Mouse (Mus musculus) spleen, adult 2 months (tissue): Measurements from ENCODE around the gene Zc3h14.

Source experiments
- CTCF ChIP-seq: fragments of 200-500 bp; IDR thresholded peaks from 2 replicates; pipeline ENCODE4 v1.5.1; 2011; ENCODE audit warnings: mild to moderate bottlenecking, inconsistent platforms; ENCODE audit not compliant: insufficient read depth, insufficient read length, insufficient replicate concordance; ENCODE audit errors: extremely low read depth
- POLR2A ChIP-seq: fragments of 200-500 bp; IDR thresholded peaks from 2 replicates; pipeline ENCODE4 v1.6.1; 2011; ENCODE audit warnings: low read depth, low read length, inconsistent platforms

DNA sequence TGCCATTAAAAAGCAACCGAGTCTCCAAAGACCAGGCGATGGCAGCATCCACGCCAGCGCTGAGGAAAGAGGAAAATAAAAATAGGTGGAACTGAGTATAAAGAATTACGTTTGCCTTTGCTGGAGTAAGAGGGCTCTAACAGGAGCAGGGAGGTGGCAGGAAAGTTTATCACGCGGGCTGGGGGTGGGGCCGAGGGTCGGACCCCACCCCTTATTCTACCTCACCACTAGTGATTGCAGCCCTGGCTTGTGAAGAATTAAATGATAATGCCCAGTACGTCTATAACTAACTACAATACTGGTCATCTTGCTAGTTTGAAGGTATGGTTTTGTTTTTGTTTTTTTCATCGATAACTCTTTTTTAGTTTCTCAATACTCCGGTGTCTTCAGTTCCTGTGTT is 13.0 kb upstream of the Zc3h14 start:
- TF ChIP-seq POLR2A (no peak), CTCF (no peak)
